Mouse (Mus musculus) E14TG2a.4 (cell line): Measurements from ENCODE around the gene Klf13.

Source experiments
- CTCF ChIP-seq: conservative IDR thresholded peaks from 2 replicates; pipeline ENCODE4 v1.5.1; 2014; ENCODE audit warnings: low read length
- NANOG ChIP-seq: IDR thresholded peaks from 2 replicates; pipeline ENCODE4 v1.6.1; 2014; ENCODE audit warnings: borderline replicate concordance, low read length, mixed read lengths
- POU5F1 ChIP-seq: IDR thresholded peaks from 2 replicates; pipeline ENCODE4 v1.6.1; 2014; ENCODE audit warnings: low read length, borderline replicate concordance

GRCm38 (mm10) chr7:63873880-63874279, 64.8 kb downstream of the Klf13 start:
- TF ChIP-seq CTCF (no peak), POU5F1 (no peak), NANOG (no peak)
